Mouse (Mus musculus): ENCODE data around the gene Glb1l2.

DNA sequence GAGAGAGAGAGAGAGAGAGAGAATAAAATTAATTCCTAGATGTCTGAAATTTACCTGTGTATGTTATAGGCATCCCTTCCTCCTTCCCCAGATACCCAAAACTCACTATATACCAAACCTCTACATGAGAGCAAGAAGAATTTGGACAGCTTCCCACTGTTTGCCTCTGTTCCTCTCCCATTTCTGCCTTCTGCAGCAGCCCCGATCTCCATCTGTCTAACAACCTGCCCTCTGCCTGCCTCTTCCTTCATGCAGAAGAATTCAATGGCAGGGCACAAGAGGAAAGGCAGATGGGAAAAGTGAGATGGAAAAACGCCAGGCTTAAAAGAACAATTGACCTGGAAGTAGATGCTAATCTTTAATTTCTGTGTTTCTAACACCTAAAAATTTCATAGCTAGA is 77.7 kb downstream of the Glb1l2 start:
- TF ChIP-seq CTCF (IDR thresholded peaks at IDR 0.05; ENCODE audit: low read depth), result no peak
- TF ChIP-seq EP300 (optimal IDR thresholded peaks at IDR 0.05), result no peak

Measured in stomach, postnatal 0 days (tissue).